Mouse (Mus musculus) gonadal fat pad, adult 2 months (tissue): ENCODE results near the gene Zmat3. TPM values are rescaled to one million over a fixed set of nuclear protein-coding genes. Genes with fewer than 3 reads are reported as not detected.

Experiments
- DNase-seq: peaks from one replicate; pipeline ENCODE4 v3.0.0-alpha.2; 2012; ENCODE audit warnings: low read depth
- polyA plus RNA-seq: library from polyadenylated mRNA; depleted of rRNA; stranded (reverse); fragments of >200 nt; gene quantifications from 2 replicates; pipeline ENCODE4 v1.2.3, GENCODE M21; 2012

Gene Zmat3
- polyA plus RNA-seq, 1 experiment, result 7.2 TPM

GRCm38 (mm10) chr3:32372470-32372869 is 6.7 kb upstream of the Zmat3 start:
- DNase-seq, result no peak

- DNase-seq, result no peak
Measured at GRCm38 (mm10) chr3:32371957-32372356, 6.1 kb upstream of the Zmat3 start.

- no peak for DNase-seq
Measured at GRCm38 (mm10) chr3:32367516-32367915, 1.7 kb upstream of the Zmat3 start.

- DNase-seq, result no peak
Measured at GRCm38 (mm10) chr3:32366246-32366734, 476 bp upstream of the Zmat3 start.

GRCm38 (mm10) chr3:32364841-32365545 is 821 bp downstream of the Zmat3 start:
- no peak for DNase-seq

GRCm38 (mm10) chr3:32364195-32364594 is 1.6 kb downstream of the Zmat3 start:
- no peak for DNase-seq

- DNase-seq, result no peak
Measured at GRCm38 (mm10) chr3:32361221-32361620, 4.6 kb downstream of the Zmat3 start.

GRCm38 (mm10) chr3:32347881-32348280 is 17.9 kb downstream of the Zmat3 start:
- DNase-seq, result no peak

GRCm38 (mm10) chr3:32345249-32345648 is 20.6 kb downstream of the Zmat3 start:
- no peak for DNase-seq

- no peak for DNase-seq
Measured at GRCm38 (mm10) chr3:32344825-32345224, 21.0 kb downstream of the Zmat3 start.

- DNase-seq, result no peak
Measured at GRCm38 (mm10) chr3:32343371-32343770, 22.4 kb downstream of the Zmat3 start.

- no peak for DNase-seq
Measured at GRCm38 (mm10) chr3:32341434-32341833, 24.4 kb downstream of the Zmat3 start.

- DNase-seq, result no peak
Measured at GRCm38 (mm10) chr3:32338231-32338630, 27.6 kb downstream of the Zmat3 start.

GRCm38 (mm10) chr3:32337770-32338169 is 28.0 kb downstream of the Zmat3 start:
- DNase-seq, result no peak

GRCm38 (mm10) chr3:32334901-32335300 is 30.9 kb downstream of the Zmat3 start:
- no peak for DNase-seq

- no peak for DNase-seq
Measured at GRCm38 (mm10) chr3:32333456-32334086, 32.2 kb downstream of the Zmat3 start.

GRCm38 (mm10) chr3:32317901-32318416 is 47.9 kb downstream of the Zmat3 start:
- DNase-seq, result no peak

GRCm38 (mm10) chr3:32317165-32317900 is 48.5 kb downstream of the Zmat3 start:
- DNase-seq, result no peak

GRCm38 (mm10) chr3:32314746-32315145 is 51.1 kb downstream of the Zmat3 start:
- no peak for DNase-seq

GRCm38 (mm10) chr3:32304171-32304570 is 61.6 kb downstream of the Zmat3 start:
- DNase-seq, result no peak

GRCm38 (mm10) chr3:32292001-32292400 is 73.8 kb downstream of the Zmat3 start:
- DNase-seq, result no peak
